Mouse (Mus musculus) heart, embryonic 14.5 days (tissue): Measurements from ENCODE around the gene Gm21983. TPM values are rescaled to one million over a fixed set of nuclear protein-coding genes. Genes with fewer than 3 reads are reported as not detected.

Experiments
- ATAC-seq: fragments of 200-750 bp; cut with Nextera tagmentation; 2 replicates; pipeline ENCODE4 v1.8.0; 2017; ENCODE audit warnings: low read depth, moderate TSS enrichment; ENCODE audit not compliant: insufficient number of reproducible peaks, insufficient read depth, low FRiP score
- H3K27ac ChIP-seq, 2 experiments: fragments of 200-500 bp in 1 of 2; fragments of 300-500 bp in 1 of 2; sonication (generic) in 1 of 2; replicated peaks in 1 of 2; 2 replicates each; pipeline ENCODE4 v1.5.1; 2012 to 2014; ENCODE audit warnings: low read depth in 2 of 2, low read length in 2 of 2, control low read depth in 1 of 2, mild to moderate bottlenecking in 1 of 2, mixed read lengths in 1 of 2; ENCODE audit not compliant: control insufficient read depth in 1 of 2, insufficient read depth in 1 of 2
- H3K27me3 ChIP-seq: fragments of 300-500 bp; sonication (generic); 2 replicates; pipeline ENCODE4 v1.6.1; 2014; ENCODE audit warnings: mild to moderate bottlenecking, low read length, control low read depth; ENCODE audit not compliant: control insufficient read depth, insufficient read depth
- H3K36me3 ChIP-seq: fragments of 300-500 bp; sonication (generic); 2 replicates; pipeline ENCODE4 v1.6.1; 2014; ENCODE audit warnings: mild to moderate bottlenecking, control low read depth, low read length, mixed read lengths; ENCODE audit not compliant: control insufficient read depth, insufficient read depth
- H3K4me1 ChIP-seq, 2 experiments: fragments of 200-500 bp in 1 of 2; fragments of 300-500 bp in 1 of 2; sonication (generic) in 1 of 2; 2 replicates each; pipeline ENCODE4 v1.6.1; 2012 to 2014; ENCODE audit warnings: low read length in 2 of 2, control low read depth in 1 of 2, mixed read lengths in 1 of 2; ENCODE audit not compliant: control insufficient read depth in 2 of 2, insufficient read depth in 2 of 2
- H3K4me2 ChIP-seq: fragments of 300-500 bp; sonication (generic); 2 replicates; pipeline ENCODE4 v1.6.1; 2014; ENCODE audit warnings: mild to moderate bottlenecking, low read length
- H3K4me3 ChIP-seq, 2 experiments: fragments of 200-500 bp in 1 of 2; fragments of 300-500 bp in 1 of 2; sonication (generic) in 1 of 2; 2 replicates each; pipeline ENCODE4 v1.5.1; 2012 to 2014; ENCODE audit warnings: low read length in 2 of 2, mild to moderate bottlenecking in 2 of 2, control low read depth in 1 of 2, low read depth in 1 of 2, moderate library complexity in 1 of 2; ENCODE audit not compliant: control insufficient read depth in 1 of 2, insufficient read depth in 1 of 2
- H3K9ac ChIP-seq: fragments of 300-500 bp; sonication (generic); 2 replicates; pipeline ENCODE4 v1.6.1; 2014; ENCODE audit warnings: mild to moderate bottlenecking, low read length
- H3K9me3 ChIP-seq: fragments of 300-500 bp; sonication (generic); 2 replicates; pipeline ENCODE4 v1.6.1; 2016; ENCODE audit warnings: low read length, control low read depth; ENCODE audit not compliant: control insufficient read depth
- WGBS: fragments of 180-500 bp; shearing (Covaris S2); extraction: QIAGEN DNeasy Blood & Tissue Kit; methylation state at CpG from one replicate; pipeline ENCODE4 v1.1.7; 2014; 5-methylcytosine and 5-hydroxymethylcytosine counted together
- polyA plus RNA-seq: library from polyadenylated mRNA; unstranded; fragments of >200 nt; fragmentation: Nextera tagmentation; extraction: Ambion mirVana; gene quantifications from 2 replicates; pipeline ENCODE4 v1.2.1, GENCODE M21; 2014

The Gm21983 gene
- polyA plus RNA-seq, 1 experiment from 2014 or later: not detected

DNA sequence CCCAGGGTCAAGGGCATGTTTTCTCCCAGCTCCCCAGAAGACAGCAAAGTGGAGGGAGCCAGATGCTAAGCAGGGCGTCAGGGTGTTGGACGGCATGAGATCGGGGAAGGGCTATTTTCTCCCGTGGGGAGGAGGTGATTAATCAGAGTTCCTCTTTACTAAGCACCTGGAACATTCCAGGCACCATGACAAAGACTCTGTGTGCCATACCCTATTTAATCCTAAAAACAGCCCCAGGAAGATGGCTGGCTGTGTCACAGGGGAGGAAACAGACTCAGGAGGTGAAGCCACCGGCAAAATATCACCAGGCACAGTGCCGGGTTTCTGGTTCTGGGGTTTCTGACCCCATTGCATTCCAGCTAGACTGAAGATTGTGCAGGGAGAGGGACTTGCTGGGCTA, 41.1 kb upstream of the Gm21983 start:
- H3K9ac ChIP-seq: no peak overlapping the region
- H3K36me3 ChIP-seq: peaks cover 19% of the 10 kb centered on the region
- H3K4me1 ChIP-seq: peaks cover 9 to 29% of the 10 kb centered on the region in 2 experiments
- 65% methylated on average over 6 of the region's 6 CpGs for WGBS
- no peak for ATAC-seq
- no peak overlapping the region for H3K4me3 ChIP-seq
- no peaks in the 10 kb centered on the region for H3K9me3 ChIP-seq
- no peak overlapping the region for H3K27ac ChIP-seq
- H3K27me3 ChIP-seq: no peaks in the 10 kb centered on the region
- no peak overlapping the region for H3K4me2 ChIP-seq

DNA sequence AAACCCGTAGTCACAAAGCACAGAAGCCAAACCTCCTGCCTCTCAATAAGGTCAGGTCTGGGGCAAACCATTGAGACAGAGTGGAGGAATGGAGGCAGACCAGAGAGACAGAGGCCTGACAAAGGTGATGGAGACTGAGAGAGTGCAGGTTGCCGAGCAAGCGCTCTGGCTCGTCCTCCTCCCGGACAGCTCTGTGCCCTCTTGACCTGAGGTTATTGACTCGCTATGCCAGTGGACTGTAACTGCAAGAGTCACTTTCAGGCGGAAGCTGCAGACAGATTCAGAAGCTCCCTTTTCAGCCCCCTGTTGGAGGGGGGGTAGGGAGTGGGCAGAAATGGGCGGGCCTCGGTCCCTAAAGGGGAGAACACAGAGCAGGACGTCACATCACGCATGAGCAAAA, 39.1 kb upstream of the Gm21983 start:
- H3K9ac ChIP-seq: no peak overlapping the region
- H3K4me1 ChIP-seq: peaks cover 0 to 9% of the 10 kb centered on the region in 2 experiments; a peak in 2 of 4 replicates
- ATAC-seq: no peak
- H3K27me3 ChIP-seq: no peaks in the 10 kb centered on the region
- no peak overlapping the region for H3K4me2 ChIP-seq
- H3K36me3 ChIP-seq: peaks cover 39% of the 10 kb centered on the region
- no peak overlapping the region for H3K4me3 ChIP-seq
- no peaks in the 10 kb centered on the region for H3K9me3 ChIP-seq
- no peak overlapping the region for H3K27ac ChIP-seq
- 88% methylated on average over 11 of the region's 11 CpGs for WGBS

DNA sequence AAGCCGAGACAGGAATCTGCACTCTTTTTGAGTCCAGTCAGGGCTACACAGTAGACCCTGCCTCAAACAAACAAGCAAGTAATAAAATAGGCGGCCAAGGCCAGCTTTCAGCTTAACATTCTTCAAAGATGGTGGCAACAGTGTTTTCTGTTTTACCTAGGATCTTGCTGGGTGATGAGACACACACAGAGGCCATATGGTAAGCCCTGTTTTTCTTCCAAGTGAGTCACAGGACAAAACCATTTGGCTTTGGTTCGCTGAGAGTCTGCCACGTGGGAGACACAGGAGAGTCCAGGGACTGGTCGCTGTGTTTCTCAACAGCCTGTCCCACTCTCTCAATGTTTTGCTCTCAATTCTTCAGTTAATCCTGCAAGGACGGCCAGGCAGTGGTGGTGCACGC, 37.7 kb upstream of the Gm21983 start:
- no peak overlapping the region for H3K27ac ChIP-seq
- no peak for ATAC-seq

DNA sequence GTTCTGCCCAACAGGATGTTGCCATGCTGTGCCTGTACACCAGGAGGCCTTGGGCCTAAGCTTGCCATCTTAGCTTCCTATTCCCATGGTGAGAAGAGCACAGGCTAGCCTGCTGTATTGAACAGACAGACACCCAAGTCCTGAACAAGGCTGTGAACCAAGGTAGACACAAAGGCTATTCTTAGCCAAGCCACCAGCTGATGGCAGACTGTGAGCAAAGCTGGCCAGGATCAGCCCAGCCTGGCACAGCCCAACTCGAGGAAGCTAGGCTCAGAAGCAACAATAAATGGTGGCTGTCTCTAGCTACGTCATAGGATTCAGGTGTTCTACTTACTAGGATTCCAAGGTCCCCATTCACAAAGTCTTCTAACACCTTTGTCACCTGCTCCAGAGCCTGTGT, 31.7 kb upstream of the Gm21983 start:
- Histone ChIP-seq H3K9me3 (no peaks in the 10 kb centered on the region), H3K36me3 (peaks cover 74% of the 10 kb centered on the region), H3K9ac (no peak overlapping the region), H3K4me3 (no peak overlapping the region), H3K27me3 (no peaks in the 10 kb centered on the region), H3K4me2 (no peak overlapping the region), H3K4me1 (no peaks in the 10 kb centered on the region), H3K27ac (no peak overlapping the region)
- no peak for ATAC-seq
- 78% methylated on average over 2 of the region's 2 CpGs for WGBS

More for the DNA sequence above, 37.7 kb upstream of the Gm21983 start:
- Histone ChIP-seq H3K36me3 (peaks cover 49% of the 10 kb centered on the region), H3K4me3 (no peak overlapping the region), H3K27me3 (no peaks in the 10 kb centered on the region), H3K4me2 (no peak overlapping the region), H3K9me3 (no peaks in the 10 kb centered on the region), H3K4me1 (no peaks in the 10 kb centered on the region), H3K9ac (no peak overlapping the region)
- WGBS: 84% methylated on average over 7 of the region's 7 CpGs

DNA sequence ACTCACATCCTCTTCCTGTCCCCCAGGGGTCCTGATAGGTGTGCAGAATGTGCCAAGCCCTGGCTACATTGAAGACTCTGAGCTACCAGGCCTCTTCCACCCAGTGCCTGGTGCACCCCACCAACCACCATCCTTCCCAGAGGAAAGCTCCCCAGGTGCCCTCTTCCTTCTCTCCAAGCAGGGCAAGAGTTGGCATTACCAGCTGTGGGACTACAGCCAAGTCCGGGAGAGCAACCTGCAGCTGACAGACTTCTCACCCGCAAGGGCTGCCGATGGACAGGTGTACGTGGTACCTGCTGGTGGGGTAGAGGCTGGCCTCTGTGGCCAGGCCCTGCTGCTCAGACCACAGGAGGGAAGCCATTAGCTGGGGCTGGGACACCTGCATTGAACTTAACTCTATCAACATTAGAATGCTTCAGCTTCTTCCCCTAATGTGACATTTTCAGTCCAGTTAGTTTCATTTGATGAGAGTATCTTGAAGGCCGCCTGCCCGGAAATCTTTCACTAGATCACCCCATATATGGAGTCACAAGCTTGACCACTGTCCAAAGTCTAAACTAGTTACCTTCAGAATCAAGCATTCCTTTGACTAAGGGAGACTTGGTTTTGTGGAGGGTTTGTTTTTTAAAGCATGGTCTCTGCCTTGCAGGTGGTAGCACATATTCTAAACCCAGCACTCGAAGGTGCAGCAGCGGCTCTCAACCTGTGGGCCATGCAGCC, 23.0 kb upstream of the Gm21983 start:
- peaks cover 67% of the 10 kb centered on the region for H3K36me3 ChIP-seq
- H3K4me2 ChIP-seq: no peak overlapping the region
- no peak overlapping the region for H3K27ac ChIP-seq
- H3K4me1 ChIP-seq: no peaks in the 10 kb centered on the region
- no peaks in the 10 kb centered on the region for H3K27me3 ChIP-seq
- ATAC-seq: no peak
- 88% methylated on average over 8 of the region's 8 CpGs for WGBS
- H3K4me3 ChIP-seq: no peak overlapping the region
- H3K9ac ChIP-seq: no peak overlapping the region
- H3K9me3 ChIP-seq: no peaks in the 10 kb centered on the region

DNA sequence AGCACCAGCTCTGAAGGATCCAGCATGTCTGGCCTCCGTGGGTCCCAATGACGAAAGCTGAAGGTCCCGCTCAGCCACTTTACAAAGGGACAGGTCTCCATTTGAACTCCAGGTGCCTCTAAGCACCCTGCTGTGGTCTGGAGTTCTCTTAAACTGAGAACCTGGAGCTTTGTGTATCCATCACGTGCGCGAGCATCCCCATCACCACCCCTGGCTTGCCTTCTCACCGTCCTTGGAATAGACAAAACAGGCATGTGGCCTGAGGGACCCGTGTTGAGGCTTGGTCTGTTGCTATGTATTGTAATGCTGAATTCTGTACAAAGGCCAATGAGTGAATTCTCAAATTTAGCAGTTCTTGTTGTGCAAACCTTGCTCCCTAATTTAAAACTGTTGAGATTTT, 17.9 kb upstream of the Gm21983 start:
- Histone ChIP-seq H3K27me3 (no peaks in the 10 kb centered on the region), H3K4me2 (no peak overlapping the region), H3K9me3 (no peaks in the 10 kb centered on the region), H3K36me3 (peaks cover 53% of the 10 kb centered on the region), H3K9ac (no peak overlapping the region), H3K4me3 (no peak overlapping the region), H3K27ac (no peak overlapping the region), H3K4me1 (peaks cover 4 to 10% of the 10 kb centered on the region in 2 experiments)
- WGBS: 90% methylated on average over 8 of the region's 8 CpGs
- no peak for ATAC-seq

DNA sequence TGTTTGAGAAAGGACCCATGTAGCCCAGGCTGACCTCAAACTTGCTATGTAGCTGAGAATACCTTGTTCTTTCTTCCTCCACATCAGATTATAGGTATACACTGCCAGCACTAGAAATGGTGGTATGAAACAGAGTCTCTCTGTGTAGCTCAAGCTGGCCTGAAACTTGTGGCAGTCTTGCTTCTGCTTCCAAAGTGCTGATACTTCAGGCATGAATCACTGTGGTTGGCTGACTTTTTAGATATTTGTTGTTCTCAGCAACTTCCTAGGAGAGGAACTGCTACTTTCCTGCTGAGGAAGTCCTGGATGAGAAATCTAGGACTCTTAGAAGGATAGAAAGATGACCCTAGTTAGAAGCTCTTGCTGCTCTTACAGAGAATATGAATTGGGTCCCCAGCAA, 17.5 kb upstream of the Gm21983 start:
- no peak for ATAC-seq
- Histone ChIP-seq H3K4me3 (no peak overlapping the region), H3K27ac (no peak overlapping the region), H3K9me3 (no peaks in the 10 kb centered on the region), H3K4me2 (no peak overlapping the region), H3K9ac (no peak overlapping the region), H3K4me1 (peaks cover 4 to 13% of the 10 kb centered on the region in 2 experiments), H3K27me3 (no peaks in the 10 kb centered on the region), H3K36me3 (peaks cover 53% of the 10 kb centered on the region)

DNA sequence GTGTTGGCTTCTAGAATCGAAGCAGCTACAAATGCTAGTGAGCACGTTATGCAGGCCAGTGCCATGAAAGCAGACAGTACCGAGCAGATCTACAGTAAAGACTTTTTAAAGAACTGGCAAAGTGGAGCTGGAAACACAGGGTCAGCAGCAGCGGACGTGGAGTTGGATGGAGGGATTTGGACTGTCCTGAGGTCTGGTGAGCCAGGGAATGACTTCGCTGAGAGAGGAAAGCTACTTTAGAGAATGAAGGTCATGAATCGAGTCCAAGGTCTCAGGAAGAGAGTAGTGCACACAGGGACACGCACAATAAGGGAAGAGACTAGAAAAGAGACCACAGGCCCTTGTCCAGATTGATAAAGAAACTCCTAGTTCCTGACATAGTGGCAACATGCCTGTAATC, 16.7 kb upstream of the Gm21983 start:
- ATAC-seq: no peak
- no peak overlapping the region for H3K4me3 ChIP-seq
- H3K36me3 ChIP-seq: peaks cover 53% of the 10 kb centered on the region
- peaks cover 4 to 13% of the 10 kb centered on the region in 2 experiments for H3K4me1 ChIP-seq
- no peak overlapping the region for H3K27ac ChIP-seq
- H3K27me3 ChIP-seq: no peaks in the 10 kb centered on the region
- 88% methylated on average over 8 of the region's 8 CpGs for WGBS
- H3K9ac ChIP-seq: no peak overlapping the region
- H3K4me2 ChIP-seq: no peak overlapping the region
- no peaks in the 10 kb centered on the region for H3K9me3 ChIP-seq
